Mouse (Mus musculus) kidney, adult 9 months (tissue): ENCODE measurements around the gene Upk3bl.
A peak's percentile ranks its signal among the peaks of the same experiment; 100 is the strongest.
"Not testable (repeated sequence)": the region's sequence is repeated elsewhere in the genome, so short reads cannot be mapped to it uniquely, and the experiment has no call there.

ENCODE experiments used
- DNase-seq: peaks from one replicate; pipeline ENCODE4 v3.0.0; 2022

Gene Upk3bl

GRCm38 (mm10) chr5:136048541-136048940 lies 5.8 kb upstream of the Upk3bl start:
- not testable (repeated sequence) for DNase-seq

- DNase-seq: no peak
Observed at GRCm38 (mm10) chr5:136049926-136050325, 4.4 kb upstream of the Upk3bl start.

- peak; percentile 85 for DNase-seq
Observed at GRCm38 (mm10) chr5:136051231-136052085, 2.8 kb upstream of the Upk3bl start.

GRCm38 (mm10) chr5:136052861-136053655 lies 1.2 kb upstream of the Upk3bl start:
- DNase-seq: peak; percentile 67

- DNase-seq: no peak
Observed at GRCm38 (mm10) chr5:136056062-136056461, 1.8 kb downstream of the Upk3bl start.

GRCm38 (mm10) chr5:136057085-136057484 lies 2.8 kb downstream of the Upk3bl start:
- DNase-seq: no peak

- peak; percentile 76 for DNase-seq
Observed at GRCm38 (mm10) chr5:136061567-136061966, 7.3 kb downstream of the Upk3bl start.

- DNase-seq: no peak
Observed at GRCm38 (mm10) chr5:136063920-136064319, 9.6 kb downstream of the Upk3bl start.

GRCm38 (mm10) chr5:136066404-136067148 lies 12.3 kb downstream of the Upk3bl start:
- DNase-seq: not testable (repeated sequence)

GRCm38 (mm10) chr5:136069411-136069810 lies 15.1 kb downstream of the Upk3bl start:
- DNase-seq: no peak

- DNase-seq: no peak
Observed at GRCm38 (mm10) chr5:136073051-136073450, 18.8 kb downstream of the Upk3bl start.

GRCm38 (mm10) chr5:136073526-136073925 lies 19.2 kb downstream of the Upk3bl start:
- DNase-seq: no peak

- DNase-seq: no peak
Observed at GRCm38 (mm10) chr5:136075076-136075475, 20.8 kb downstream of the Upk3bl start.

- no peak for DNase-seq
Observed at GRCm38 (mm10) chr5:136076284-136076683, 22.0 kb downstream of the Upk3bl start.

- DNase-seq: peak; percentile 43
Observed at GRCm38 (mm10) chr5:136077001-136077550, 22.8 kb downstream of the Upk3bl start.

GRCm38 (mm10) chr5:136078136-136078535 lies 23.8 kb downstream of the Upk3bl start:
- no peak for DNase-seq

GRCm38 (mm10) chr5:136082345-136082744 lies 28.1 kb downstream of the Upk3bl start:
- no peak for DNase-seq

- DNase-seq: peak; percentile 95
Observed at GRCm38 (mm10) chr5:136083669-136084107, 29.4 kb downstream of the Upk3bl start, which contains the start of gene Rasa4. Gene Rasa4, plus strand, starts transcription at chr5:136083916.

- no peak for DNase-seq
Observed at GRCm38 (mm10) chr5:136084144-136084881, 30.0 kb downstream of the Upk3bl start.

- DNase-seq: no peak
Observed at GRCm38 (mm10) chr5:136084891-136085651, 30.8 kb downstream of the Upk3bl start.

GRCm38 (mm10) chr5:136086290-136086689 lies 32.0 kb downstream of the Upk3bl start:
- DNase-seq: no peak
